Mouse (Mus musculus): ENCODE data around the gene Hpgds. TPM values are rescaled to one million over a fixed set of nuclear protein-coding genes. Genes with fewer than 3 reads are reported as not detected.
A peak's percentile ranks its signal among the peaks of the same experiment; 100 is the strongest.

The Hpgds gene
- polyA plus RNA-seq, 1 experiment from 2014 or later: 4.6 TPM

GRCm38 (mm10) chr6:65140750-65141243 is 3.9 kb downstream of the Hpgds start:
- Histone ChIP-seq H3K36me3 (ENCODE audit: control insufficient read depth, insufficient read depth, low read length) (no peaks in the 10 kb centered on the region), H3K27ac (ENCODE audit: low read depth, low read length) (no peak overlapping the region), H3K9me3 (ENCODE audit: control insufficient read depth, low read length) (no peaks in the 10 kb centered on the region), H3K4me2 (ENCODE audit: low read length) (no peak overlapping the region), H3K4me1 (ENCODE audit: control insufficient read depth, insufficient read depth, low read depth, low read length) (peaks cover 6% of the 10 kb centered on the region; the same call in 1 of the 2 replicates), H3K27me3 (replicated peaks; ENCODE audit: control insufficient read depth, insufficient read depth, low read length) (no peaks in the 10 kb centered on the region), H3K4me3 (ENCODE audit: low read length) (no peak overlapping the region), H3K9ac (ENCODE audit: low read depth, low read length) (no peak overlapping the region)
- ATAC-seq: 0 out of 2 replicates have a peak, but pooled peaks have one; percentile 19
- 51% methylated on average over 6 of the region's 6 CpGs for WGBS

- H3K27ac ChIP-seq (ENCODE audit: low read depth, low read length): no peak overlapping the region
- no peaks in the 10 kb centered on the region for H3K9me3 ChIP-seq (ENCODE audit: control insufficient read depth, low read length)
- H3K27me3 ChIP-seq (replicated peaks; ENCODE audit: control insufficient read depth, insufficient read depth, low read length): no peaks in the 10 kb centered on the region
- ATAC-seq: 0 out of 2 replicates have a peak, but pooled peaks have one; percentile 25
- H3K36me3 ChIP-seq (ENCODE audit: control insufficient read depth, insufficient read depth, low read length): no peaks in the 10 kb centered on the region
- H3K4me3 ChIP-seq (ENCODE audit: low read length): no peak overlapping the region
- H3K4me1 ChIP-seq (ENCODE audit: control insufficient read depth, insufficient read depth, low read depth, low read length): peaks cover 6% of the 10 kb centered on the region; the same call in 1 of the 2 replicates
- H3K9ac ChIP-seq (ENCODE audit: low read depth, low read length): no peak overlapping the region
- 34% methylated on average over 5 of the region's 5 CpGs for WGBS
- H3K4me2 ChIP-seq (ENCODE audit: low read length): no peak overlapping the region
Measured at GRCm38 (mm10) chr6:65140082-65140749, 4.5 kb downstream of the Hpgds start.

GRCm38 (mm10) chr6:65138243-65138642 is 6.5 kb downstream of the Hpgds start:
- H3K4me3 ChIP-seq (ENCODE audit: low read length): no peak overlapping the region
- no peaks in the 10 kb centered on the region for H3K27me3 ChIP-seq (replicated peaks; ENCODE audit: control insufficient read depth, insufficient read depth, low read length)
- no peak overlapping the region for H3K9ac ChIP-seq (ENCODE audit: low read depth, low read length)
- 66% methylated on average over 1 of the region's 1 CpGs for WGBS
- no peaks in the 10 kb centered on the region for H3K9me3 ChIP-seq (ENCODE audit: control insufficient read depth, low read length)
- H3K27ac ChIP-seq (ENCODE audit: low read depth, low read length): no peak overlapping the region
- no peak overlapping the region for H3K4me2 ChIP-seq (ENCODE audit: low read length)
- no peaks in the 10 kb centered on the region for H3K4me1 ChIP-seq (ENCODE audit: control insufficient read depth, insufficient read depth, low read depth, low read length)
- no peaks in the 10 kb centered on the region for H3K36me3 ChIP-seq (ENCODE audit: control insufficient read depth, insufficient read depth, low read length)
- ATAC-seq: no peak

- 23% methylated on average over 2 of the region's 2 CpGs for WGBS
- Histone ChIP-seq H3K9ac (ENCODE audit: low read depth, low read length) (no peak overlapping the region), H3K9me3 (ENCODE audit: control insufficient read depth, low read length) (no peaks in the 10 kb centered on the region), H3K4me1 (ENCODE audit: control insufficient read depth, insufficient read depth, low read depth, low read length) (no peaks in the 10 kb centered on the region), H3K4me2 (ENCODE audit: low read length) (no peak overlapping the region), H3K4me3 (ENCODE audit: low read length) (no peak overlapping the region), H3K27ac (ENCODE audit: low read depth, low read length) (no peak overlapping the region), H3K27me3 (replicated peaks; ENCODE audit: control insufficient read depth, insufficient read depth, low read length) (no peaks in the 10 kb centered on the region), H3K36me3 (ENCODE audit: control insufficient read depth, insufficient read depth, low read length) (no peaks in the 10 kb centered on the region)
- 0 out of 2 replicates have a peak, but pooled peaks have one; percentile 40 for ATAC-seq
Measured at GRCm38 (mm10) chr6:65137802-65138201, 6.9 kb downstream of the Hpgds start.

- no peak overlapping the region for H3K4me2 ChIP-seq (ENCODE audit: low read length)
- peak; percentile 83 for ATAC-seq
- H3K4me3 ChIP-seq (ENCODE audit: low read length): no peak overlapping the region
- 26% methylated on average over 6 of the region's 6 CpGs for WGBS
- no peak overlapping the region for H3K9ac ChIP-seq (ENCODE audit: low read depth, low read length)
- H3K27ac ChIP-seq (ENCODE audit: low read depth, low read length): no peak overlapping the region
- no peaks in the 10 kb centered on the region for H3K36me3 ChIP-seq (ENCODE audit: control insufficient read depth, insufficient read depth, low read length)
- no peaks in the 10 kb centered on the region; the same call in 1 of the 2 replicates for H3K4me1 ChIP-seq (ENCODE audit: control insufficient read depth, insufficient read depth, low read depth, low read length)
- H3K9me3 ChIP-seq (ENCODE audit: control insufficient read depth, low read length): no peaks in the 10 kb centered on the region
- no peaks in the 10 kb centered on the region for H3K27me3 ChIP-seq (replicated peaks; ENCODE audit: control insufficient read depth, insufficient read depth, low read length)
Measured at GRCm38 (mm10) chr6:65132376-65132775, 12.3 kb downstream of the Hpgds start.

- H3K27ac ChIP-seq (ENCODE audit: low read depth, low read length): no peak overlapping the region
- WGBS: 17% methylated on average over 2 of the region's 2 CpGs
- no peak overlapping the region for H3K4me2 ChIP-seq (ENCODE audit: low read length)
- no peaks in the 10 kb centered on the region for H3K9me3 ChIP-seq (ENCODE audit: control insufficient read depth, low read length)
- H3K9ac ChIP-seq (ENCODE audit: low read depth, low read length): no peak overlapping the region
- H3K27me3 ChIP-seq (replicated peaks; ENCODE audit: control insufficient read depth, insufficient read depth, low read length): no peaks in the 10 kb centered on the region
- H3K36me3 ChIP-seq (ENCODE audit: control insufficient read depth, insufficient read depth, low read length): no peaks in the 10 kb centered on the region
- peak; percentile 67 for ATAC-seq
- H3K4me1 ChIP-seq (ENCODE audit: control insufficient read depth, insufficient read depth, low read depth, low read length): no peaks in the 10 kb centered on the region
- no peak overlapping the region for H3K4me3 ChIP-seq (ENCODE audit: low read length)
Measured at GRCm38 (mm10) chr6:65126074-65126726, 18.5 kb downstream of the Hpgds start.

- Histone ChIP-seq H3K27me3 (replicated peaks; ENCODE audit: control insufficient read depth, insufficient read depth, low read length) (no peaks in the 10 kb centered on the region), H3K9ac (ENCODE audit: low read depth, low read length) (no peak overlapping the region), H3K4me1 (ENCODE audit: control insufficient read depth, insufficient read depth, low read depth, low read length) (no peaks in the 10 kb centered on the region), H3K4me3 (ENCODE audit: low read length) (no peak overlapping the region), H3K27ac (ENCODE audit: low read depth, low read length) (no peak overlapping the region), H3K4me2 (ENCODE audit: low read length) (no peak overlapping the region), H3K36me3 (ENCODE audit: control insufficient read depth, insufficient read depth, low read length) (peaks cover 22% of the 10 kb centered on the region), H3K9me3 (ENCODE audit: control insufficient read depth, low read length) (no peaks in the 10 kb centered on the region)
- WGBS: 76% methylated on average over 1 of the region's 1 CpGs
- ATAC-seq: peak; percentile 72
Measured at GRCm38 (mm10) chr6:65117540-65117939, 27.2 kb downstream of the Hpgds start.

GRCm38 (mm10) chr6:65114902-65115301 is 29.8 kb downstream of the Hpgds start:
- no peak overlapping the region for H3K9ac ChIP-seq (ENCODE audit: low read depth, low read length)
- ATAC-seq: no peak
- H3K4me3 ChIP-seq (ENCODE audit: low read length): no peak overlapping the region
- H3K36me3 ChIP-seq (ENCODE audit: control insufficient read depth, insufficient read depth, low read length): peaks cover 24% of the 10 kb centered on the region
- 87% methylated on average over 2 of the region's 2 CpGs for WGBS
- no peaks in the 10 kb centered on the region for H3K27me3 ChIP-seq (replicated peaks; ENCODE audit: control insufficient read depth, insufficient read depth, low read length)
- no peaks in the 10 kb centered on the region for H3K9me3 ChIP-seq (ENCODE audit: control insufficient read depth, low read length)
- H3K27ac ChIP-seq (ENCODE audit: low read depth, low read length): no peak overlapping the region
- H3K4me1 ChIP-seq (ENCODE audit: control insufficient read depth, insufficient read depth, low read depth, low read length): no peaks in the 10 kb centered on the region
- H3K4me2 ChIP-seq (ENCODE audit: low read length): no peak overlapping the region

- Histone ChIP-seq H3K9me3 (ENCODE audit: control insufficient read depth, low read length) (no peaks in the 10 kb centered on the region), H3K4me2 (ENCODE audit: low read length) (no peak overlapping the region), H3K4me3 (ENCODE audit: low read length) (no peak overlapping the region), H3K27ac (ENCODE audit: low read depth, low read length) (no peak overlapping the region), H3K4me1 (ENCODE audit: control insufficient read depth, insufficient read depth, low read depth, low read length) (no peaks in the 10 kb centered on the region), H3K27me3 (replicated peaks; ENCODE audit: control insufficient read depth, insufficient read depth, low read length) (no peaks in the 10 kb centered on the region), H3K36me3 (ENCODE audit: control insufficient read depth, insufficient read depth, low read length) (peaks cover 4% of the 10 kb centered on the region), H3K9ac (ENCODE audit: low read depth, low read length) (no peak overlapping the region)
- WGBS: 94% methylated on average over 1 of the region's 1 CpGs
- no peak for ATAC-seq
Measured at GRCm38 (mm10) chr6:65079139-65079538, 65.6 kb downstream of the Hpgds start.
